Mouse (Mus musculus) MEL (cell line): ENCODE measurements around the gene Gm8773. TPM values are rescaled to one million over a fixed set of nuclear protein-coding genes. Genes with fewer than 3 reads are reported as not detected.

ENCODE experiments used
- DNase-seq: peaks from one replicate; pipeline ENCODE4 v3.0.0; 2011; ENCODE audit warnings: low read depth, low spot score
- H3K27ac ChIP-seq: 2 replicates; pipeline ENCODE4 v1.5.1; 2012; ENCODE audit warnings: low read depth, mild to moderate bottlenecking, control low read depth, low read length, moderate library complexity; ENCODE audit not compliant: control insufficient read depth
- H3K27me3 ChIP-seq, 2 experiments: fragments of 150-350 bp in 1 of 2; sonication (generic) in 1 of 2; 2 replicates each; pipeline ENCODE4 v1.6.1; 2012; ENCODE audit warnings: low read length in 2 of 2, mild to moderate bottlenecking in 2 of 2, improper control_type of control experiment in 1 of 2, moderate library complexity in 1 of 2; ENCODE audit not compliant: insufficient read depth in 2 of 2, control insufficient read depth in 1 of 2
- H3K36me3 ChIP-seq, 2 experiments: 2 replicates each; pipeline ENCODE4 v1.6.1; 2012 to 2014; ENCODE audit warnings: low read length in 2 of 2, improper control_type of control experiment in 1 of 2, inconsistent platforms in 1 of 2, mild to moderate bottlenecking in 1 of 2; ENCODE audit not compliant: insufficient read depth in 2 of 2, control insufficient read depth in 1 of 2
- H3K4me1 ChIP-seq, 2 experiments: fragments of 150-350 bp in 1 of 2; sonication (generic) in 1 of 2; 2 replicates each; pipeline ENCODE4 v1.6.1; 2012; ENCODE audit warnings: low read length in 2 of 2, improper control_type of control experiment in 1 of 2, mild to moderate bottlenecking in 1 of 2; ENCODE audit not compliant: insufficient read depth in 2 of 2, control insufficient read depth in 1 of 2
- H3K4me3 ChIP-seq, 2 experiments: fragments of 150-350 bp in 1 of 2; sonication (generic) in 1 of 2; 2 replicates each; pipeline ENCODE4 v1.5.1; 2012; ENCODE audit warnings: low read depth in 2 of 2, low read length in 2 of 2, mild to moderate bottlenecking in 2 of 2, moderate library complexity in 2 of 2, control low read depth in 1 of 2, improper control_type of control experiment in 1 of 2; ENCODE audit not compliant: control insufficient read depth in 1 of 2, insufficient read depth in 1 of 2
- H3K79me2 ChIP-seq: 2 replicates; pipeline ENCODE4 v1.6.1; 2012; ENCODE audit warnings: mild to moderate bottlenecking, low read length, moderate library complexity; ENCODE audit not compliant: control insufficient read depth, poor library complexity, insufficient read depth
- H3K9ac ChIP-seq: 2 replicates; pipeline ENCODE4 v1.6.1; 2012; ENCODE audit warnings: low read depth, mild to moderate bottlenecking, control low read depth, low read length, moderate library complexity; ENCODE audit not compliant: control insufficient read depth, poor library complexity, severe bottlenecking
- H3K9me3 ChIP-seq: fragments of 150-350 bp; sonication (generic); replicated peaks from 2 replicates; pipeline ENCODE4 v1.6.1; 2012; ENCODE audit warnings: mild to moderate bottlenecking, low read length, improper control_type of control experiment, moderate library complexity; ENCODE audit not compliant: insufficient read depth
- ELF1 ChIP-seq: IDR thresholded peaks from 2 replicates; pipeline ENCODE4 v1.6.1; 2014; ENCODE audit warnings: low read depth, mild to moderate bottlenecking, inconsistent platforms, low read length, improper control_type of control experiment, moderate library complexity
- EP300 ChIP-seq, 2 experiments: IDR thresholded peaks; 2 replicates each; pipeline ENCODE4 v1.6.1; 2011; ENCODE audit warnings: improper control_type of control experiment in 2 of 2, low read length in 2 of 2, low read depth in 1 of 2, mild to moderate bottlenecking in 1 of 2
- GABPA ChIP-seq: IDR thresholded peaks from 2 replicates; pipeline ENCODE4 v1.6.1; 2012; ENCODE audit warnings: low read depth, mild to moderate bottlenecking, inconsistent platforms, low read length, improper control_type of control experiment, moderate library complexity
- HCFC1 ChIP-seq: IDR thresholded peaks from 2 replicates; pipeline ENCODE4 v1.6.1; 2012; ENCODE audit warnings: low read depth, mild to moderate bottlenecking, inconsistent platforms, low read length, improper control_type of control experiment, moderate library complexity
- JUND ChIP-seq: IDR thresholded peaks from 2 replicates; pipeline ENCODE4 v1.6.1; 2011; ENCODE audit warnings: low read depth, mild to moderate bottlenecking, improper control_type of control experiment, low read length
- NELFE ChIP-seq: IDR thresholded peaks from 2 replicates; pipeline ENCODE4 v1.6.1; 2011; ENCODE audit warnings: low read depth, low read length, improper control_type of control experiment
- RAD21 ChIP-seq: IDR thresholded peaks from 2 replicates; pipeline ENCODE4 v1.6.1; 2011; ENCODE audit warnings: mild to moderate bottlenecking, low read depth, low read length, improper control_type of control experiment
- TAL1 ChIP-seq: IDR thresholded peaks from 2 replicates; pipeline ENCODE4 v1.6.1; 2012; ENCODE audit warnings: mild to moderate bottlenecking, inconsistent platforms, low read length, moderate library complexity, mixed read lengths
- USF1 ChIP-seq: IDR thresholded peaks from 2 replicates; pipeline ENCODE4 v1.6.1; 2014; ENCODE audit warnings: low read depth, mild to moderate bottlenecking, inconsistent platforms, low read length, improper control_type of control experiment, moderate library complexity
- ZC3H11A ChIP-seq: IDR thresholded peaks from 2 replicates; pipeline ENCODE4 v1.6.1; 2012; ENCODE audit warnings: low read depth, mild to moderate bottlenecking, inconsistent platforms, low read length, improper control_type of control experiment
- polyA plus RNA-seq, 2 experiments: library from polyadenylated mRNA; stranded (reverse) in 1 of 2; unstranded in 1 of 2; fragments of >175 nt in 1 of 2; fragments of >200 nt in 1 of 2; gene quantifications; 2 replicates each; pipeline versions ENCODE4 v1.2.1 to v1.2.4; 2012; ENCODE audit warnings: low replicate concordance in 2 of 2, low read depth in 1 of 2; ENCODE audit not compliant: insufficient read length in 2 of 2, insufficient read depth in 1 of 2, missing spikeins in 1 of 2
- total RNA-seq: library from RNA; depleted of rRNA; stranded (reverse); fragments of 300-350 nt; gene quantifications from 2 replicates; pipeline ENCODE4 v1.2.3, GENCODE M21; 2012; rRNA removed

Gm8773 gene
- total and polyA plus RNA-seq, 3 experiments: not detected

DNA sequence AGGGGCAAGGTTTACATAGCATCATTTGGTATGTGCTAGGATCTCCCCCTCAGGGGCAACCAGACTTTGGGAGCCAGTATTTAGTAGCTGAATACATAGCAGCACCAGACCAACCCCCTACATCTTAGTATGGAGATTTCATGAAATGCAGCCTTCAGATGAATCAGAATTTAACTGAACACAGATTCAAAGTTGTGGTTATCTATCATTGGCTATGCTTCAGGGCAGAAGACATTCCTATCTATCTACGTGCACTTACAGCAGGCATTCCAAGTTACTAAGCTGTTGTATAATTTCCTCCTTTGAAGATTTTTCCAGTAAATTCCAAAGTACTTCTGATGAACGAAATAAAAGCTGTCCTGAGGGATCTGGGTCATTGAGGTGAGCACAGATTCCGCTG lies 51.9 kb downstream of the Gm8773 start:
- Histone ChIP-seq H3K9ac (no peak overlapping the region), H3K27me3 (no peaks in the 10 kb centered on the region; a peak in 1 of 4 replicates), H3K27ac (no peak overlapping the region), H3K4me1 (no peaks in the 10 kb centered on the region), H3K36me3 (no peaks in the 10 kb centered on the region), H3K79me2 (no peaks in the 10 kb centered on the region), H3K9me3 (no peaks in the 10 kb centered on the region), H3K4me3 (no peak overlapping the region)
- no peak for DNase-seq
- TF ChIP-seq RAD21 (no peak), EP300 (IDR thresholded peaks at IDR 0.05; ENCODE audit: low read depth in 1 of 2, low read length in 2 of 2) (no peak), NELFE (no peak), JUND (no peak), ELF1 (no peak), HCFC1 (no peak), TAL1 (no peak), USF1 (no peak), GABPA (no peak), ZC3H11A (no peak)

Other genes with a start within 250 kb of the Gm8773 start
- gene Cdk14, start 153.5 kb upstream of the Gm8773 start, total RNA-seq: not detected in 2 replicates
- not detected for gene Cdk14, start 153.5 kb upstream of the Gm8773 start, polyA plus RNA-seq
- not detected in 2 replicates for gene 1700015F17Rik, start 94.7 kb upstream of the Gm8773 start, total RNA-seq
- not detected for gene 1700015F17Rik, start 94.7 kb upstream of the Gm8773 start, polyA plus RNA-seq
- 3.2 and 4.0 TPM in 2 replicates for gene Cldn12, start 58.8 kb upstream of the Gm8773 start, total RNA-seq
- gene Cldn12, start 58.8 kb upstream of the Gm8773 start, polyA plus RNA-seq: 1 to 10 TPM in 1 of 2 experiments, not detected in 1; 4.7 TPM
- gene Gtpbp10, start 14.3 kb upstream of the Gm8773 start, total RNA-seq: not detected in 2 replicates
- not detected for gene Gtpbp10, start 14.3 kb upstream of the Gm8773 start, polyA plus RNA-seq
- gene Cfap69, start 90.4 kb downstream of the Gm8773 start, total RNA-seq: not detected in 2 replicates
- gene Cfap69, start 90.4 kb downstream of the Gm8773 start, polyA plus RNA-seq: not detected
- gene Steap2, start 120.8 kb downstream of the Gm8773 start, total RNA-seq: not detected in 2 replicates
- gene Steap2, start 120.8 kb downstream of the Gm8773 start, polyA plus RNA-seq: not detected
- gene Steap1, start 175.5 kb downstream of the Gm8773 start, total RNA-seq: not detected in 2 replicates
- gene Steap1, start 175.5 kb downstream of the Gm8773 start, polyA plus RNA-seq: not detected